Mouse (Mus musculus) CH12.LX (cell line): ENCODE results near the gene Asap3. TPM values are rescaled to one million over a fixed set of nuclear protein-coding genes. Genes with fewer than 3 reads are reported as not detected.

Experiments
- DNase-seq: peaks from one replicate; pipeline ENCODE4 v3.0.0-alpha.2; 2013; ENCODE audit errors: extremely low read depth
- H3K27ac ChIP-seq: 2 replicates; pipeline ENCODE4 v1.5.1; 2012; ENCODE audit warnings: low read depth, mild to moderate bottlenecking, control low read depth, moderate library complexity; ENCODE audit not compliant: insufficient read depth
- H3K27me3 ChIP-seq: replicated peaks from 2 replicates; pipeline ENCODE3; 2012; ENCODE audit warnings: inconsistent platforms
- H3K36me3 ChIP-seq, 2 experiments: replicated peaks in 1 of 2; 2 replicates each; pipeline versions ENCODE3 to v1.6.1; 2012; ENCODE audit warnings: inconsistent platforms in 1 of 2, low read length in 1 of 2, mild to moderate bottlenecking in 1 of 2, mixed read lengths in 1 of 2, moderate library complexity in 1 of 2; ENCODE audit not compliant: control insufficient read depth in 1 of 2, insufficient read depth in 1 of 2
- H3K4me1 ChIP-seq, 2 experiments: 2 replicates each; pipeline ENCODE4 v1.6.1; 2012; ENCODE audit warnings: inconsistent platforms in 1 of 2, moderate library complexity in 1 of 2; ENCODE audit not compliant: insufficient read depth in 2 of 2, control insufficient read depth in 1 of 2
- H3K4me2 ChIP-seq: 2 replicates; pipeline ENCODE4 v1.6.1; 2012; ENCODE audit warnings: low read depth, mild to moderate bottlenecking, control low read depth; ENCODE audit not compliant: poor library complexity, insufficient read depth, severe bottlenecking
- H3K4me3 ChIP-seq, 3 experiments: fragments of 150-350 bp in 1 of 3; sonication (generic) in 1 of 3; replicated peaks in 1 of 3; 2 replicates each; pipeline versions ENCODE3 to v1.5.1; 2011 to 2012; ENCODE audit warnings: low read depth in 2 of 3, low read length in 2 of 3, mild to moderate bottlenecking in 2 of 3, moderate library complexity in 2 of 3, control low read depth in 1 of 3, improper control_type of control experiment in 1 of 3, inconsistent platforms in 1 of 3, mixed read lengths in 1 of 3; ENCODE audit not compliant: poor library complexity in 1 of 3
- H3K79me2 ChIP-seq: replicated peaks from 2 replicates; pipeline ENCODE4 v1.6.1; 2012; ENCODE audit warnings: mild to moderate bottlenecking, moderate library complexity; ENCODE audit not compliant: control insufficient read depth, poor library complexity, insufficient read depth, severe bottlenecking; ENCODE audit errors: extremely low read depth
- H3K9ac ChIP-seq: 2 replicates; pipeline ENCODE4 v1.6.1; 2012; ENCODE audit warnings: low read depth, mild to moderate bottlenecking, control low read depth, moderate library complexity; ENCODE audit not compliant: insufficient read depth
- H3K9me3 ChIP-seq: replicated peaks from 2 replicates; pipeline ENCODE3; 2012; ENCODE audit warnings: low read length, inconsistent platforms, mixed read lengths
- ELF1 ChIP-seq: IDR thresholded peaks from 2 replicates; pipeline ENCODE4 v1.6.1; 2014; ENCODE audit warnings: low read depth, mild to moderate bottlenecking, inconsistent platforms, low read length, improper control_type of control experiment
- EP300 ChIP-seq: IDR thresholded peaks from 2 replicates; pipeline ENCODE4 v1.6.1; 2011; ENCODE audit warnings: low read length, improper control_type of control experiment
- ETS1 ChIP-seq: conservative IDR thresholded peaks from 2 replicates; pipeline ENCODE4 v1.6.1; 2012; ENCODE audit warnings: low read depth, mild to moderate bottlenecking, inconsistent platforms, low read length, improper control_type of control experiment, moderate library complexity
- GABPA ChIP-seq: IDR thresholded peaks from 2 replicates; pipeline ENCODE4 v1.6.1; 2012; ENCODE audit warnings: low read depth, low read length, improper control_type of control experiment, inconsistent platforms; ENCODE audit not compliant: insufficient replicate concordance
- HCFC1 ChIP-seq: IDR thresholded peaks from 2 replicates; pipeline ENCODE4 v1.6.1; 2012; ENCODE audit warnings: low read depth, mild to moderate bottlenecking, inconsistent platforms, low read length, improper control_type of control experiment
- IRF4 ChIP-seq: IDR thresholded peaks from 2 replicates; pipeline ENCODE4 v1.6.1; 2014; ENCODE audit warnings: low read depth, mild to moderate bottlenecking, inconsistent platforms, low read length, improper control_type of control experiment
- JUN ChIP-seq: IDR thresholded peaks from 2 replicates; pipeline ENCODE4 v1.6.1; 2011; ENCODE audit warnings: low read depth, mild to moderate bottlenecking, low read length, improper control_type of control experiment, moderate library complexity; ENCODE audit not compliant: insufficient read depth
- JUND ChIP-seq: conservative IDR thresholded peaks from 2 replicates; pipeline ENCODE4 v1.6.1; 2011; ENCODE audit warnings: low read depth, low read length, improper control_type of control experiment
- MAFK ChIP-seq: IDR thresholded peaks from 2 replicates; pipeline ENCODE4 v1.6.1; 2011; ENCODE audit warnings: low read length, improper control_type of control experiment; ENCODE audit not compliant: insufficient replicate concordance
- MAZ ChIP-seq: IDR thresholded peaks from 2 replicates; pipeline ENCODE4 v1.6.1; 2012; ENCODE audit warnings: low read depth, mild to moderate bottlenecking, inconsistent platforms, low read length, improper control_type of control experiment, moderate library complexity
- MEF2A ChIP-seq: IDR thresholded peaks from 2 replicates; pipeline ENCODE4 v1.6.1; 2014; ENCODE audit warnings: low read depth, mild to moderate bottlenecking, inconsistent platforms, low read length, improper control_type of control experiment, borderline replicate concordance
- MYC ChIP-seq: IDR thresholded peaks from 2 replicates; pipeline ENCODE4 v1.6.1; 2011; ENCODE audit warnings: low read depth, mild to moderate bottlenecking, improper control_type of control experiment, low read length
- NELFE ChIP-seq: IDR thresholded peaks from 2 replicates; pipeline ENCODE4 v1.6.1; 2011; ENCODE audit warnings: low read depth, low read length, improper control_type of control experiment
- NRF1 ChIP-seq: IDR thresholded peaks from 2 replicates; pipeline ENCODE4 v1.6.1; 2014; ENCODE audit warnings: low read depth, mild to moderate bottlenecking, inconsistent platforms, low read length, improper control_type of control experiment, moderate library complexity
- PAX5 ChIP-seq: IDR thresholded peaks from 2 replicates; pipeline ENCODE4 v1.6.1; 2012; ENCODE audit warnings: low read length, inconsistent platforms, mixed read lengths
- POLR2A ChIP-seq: IDR thresholded peaks from 2 replicates; pipeline ENCODE4 v1.6.1; 2011; ENCODE audit warnings: low read depth, mild to moderate bottlenecking, improper control_type of control experiment, low read length
- POLR2AphosphoS2 ChIP-seq: IDR thresholded peaks from 2 replicates; pipeline ENCODE4 v1.6.1; 2011; ENCODE audit warnings: low read depth, low read length, improper control_type of control experiment
- RCOR1 ChIP-seq: conservative IDR thresholded peaks from 2 replicates; pipeline ENCODE4 v1.6.1; 2012; ENCODE audit warnings: low read depth, mild to moderate bottlenecking, inconsistent platforms, low read length, improper control_type of control experiment
- SIN3A ChIP-seq: IDR thresholded peaks from 2 replicates; pipeline ENCODE4 v1.6.1; 2012; ENCODE audit warnings: low read length, improper control_type of control experiment, inconsistent platforms
- TCF12 ChIP-seq: IDR thresholded peaks from 2 replicates; pipeline ENCODE4 v1.6.1; 2014; ENCODE audit warnings: low read depth, mild to moderate bottlenecking, inconsistent platforms, low read length, improper control_type of control experiment
- USF1 ChIP-seq: IDR thresholded peaks from 2 replicates; pipeline ENCODE4 v1.6.1; 2014; ENCODE audit warnings: low read depth, mild to moderate bottlenecking, inconsistent platforms, low read length, improper control_type of control experiment
- ZKSCAN1 ChIP-seq: IDR thresholded peaks from 2 replicates; pipeline ENCODE4 v1.6.1; 2012; ENCODE audit warnings: low read depth, inconsistent platforms, low read length, improper control_type of control experiment, borderline replicate concordance
- ZMIZ1 ChIP-seq: IDR thresholded peaks from 2 replicates; pipeline ENCODE4 v1.6.1; 2012; ENCODE audit warnings: low read depth, mild to moderate bottlenecking, inconsistent platforms, low read length, improper control_type of control experiment
- ZNF384 ChIP-seq: IDR thresholded peaks from 2 replicates; pipeline ENCODE4 v1.6.1; 2012; ENCODE audit warnings: low read depth, low read length, improper control_type of control experiment, inconsistent platforms
- dilution Hi-C: fragments of 300-500 bp; cut with MboI; formaldehyde crosslinking; loops from 2 replicates; pipeline ENCODE4 v1.14.3; 2020; ENCODE audit warnings: low sequenced_read_pairs; ENCODE audit not compliant: extremely low pct_unique_long_range_greater_than_20kb, extremely low pct_ligation_motif_present
- in situ Hi-C: fragments of 300-500 bp; cut with MboI; formaldehyde crosslinking; loops from 3 replicates; pipeline ENCODE4 v1.14.3; 2019; ENCODE audit warnings: low sequenced_read_pairs, low pct_ligation_motif_present, low pct_unique_long_range_greater_than_20kb, mixed read lengths
- polyA plus RNA-seq: library from polyadenylated mRNA; unstranded; fragments of >175 nt; gene quantifications from 2 replicates; pipeline ENCODE4 v1.2.1, GENCODE M21; 2012; ENCODE audit warnings: low read depth; ENCODE audit not compliant: insufficient read length
- total RNA-seq, 2 experiments: library from RNA; depleted of rRNA; stranded (reverse); fragments of 300-350 nt in 1 of 2; fragments of >200 nt in 1 of 2; gene quantifications; 2 replicates each; pipeline ENCODE4 v1.2.3; 2012 to 2014

Gene Asap3
- total and polyA plus RNA-seq, 3 experiments, result 0.07 to 0.08 TPM; not detected in 1

GRCm38 (mm10) chr4:136215576-136215975 is 9.4 kb downstream of the Asap3 start:
- no peaks in the 10 kb centered on the region for H3K36me3 ChIP-seq
- peaks cover 79% of the 10 kb centered on the region for H3K27me3 ChIP-seq
- dilution Hi-C loops, result no loop called here
- H3K79me2 ChIP-seq, result no peaks in the 10 kb centered on the region
- H3K4me2 ChIP-seq, result no peak overlapping the region
- H3K27ac ChIP-seq, result no peak overlapping the region
- in situ Hi-C loops, result no loop called here
- no peak overlapping the region for H3K4me3 ChIP-seq
- H3K9me3 ChIP-seq, result no peaks in the 10 kb centered on the region
- no peak overlapping the region for H3K9ac ChIP-seq
- no peak for DNase-seq
- TF ChIP-seq RCOR1, result no peak
- TF ChIP-seq MYC, result no peak
- TF ChIP-seq ZKSCAN1, result no peak
- TF ChIP-seq TCF12, result no peak
- TF ChIP-seq SIN3A, result no peak
- no peak for TF ChIP-seq MEF2A
- no peak for TF ChIP-seq MAZ
- no peak for TF ChIP-seq USF1
- TF ChIP-seq POLR2A, result no peak
- TF ChIP-seq ELF1, result no peak
- TF ChIP-seq HCFC1, result no peak
- TF ChIP-seq EP300, result no peak
- no peak for TF ChIP-seq GABPA
- no peak for TF ChIP-seq POLR2AphosphoS2
- TF ChIP-seq IRF4, result no peak
- H3K4me1 ChIP-seq, result no peaks in the 10 kb centered on the region

- peaks cover 80% of the 10 kb centered on the region for H3K27me3 ChIP-seq
- no peaks in the 10 kb centered on the region for H3K79me2 ChIP-seq
- H3K36me3 ChIP-seq, result no peaks in the 10 kb centered on the region
- H3K4me2 ChIP-seq, result no peak overlapping the region
- H3K9me3 ChIP-seq, result no peaks in the 10 kb centered on the region
- dilution Hi-C loops (no loop called here), in situ Hi-C loops (no loop called here)
- TF ChIP-seq SIN3A (no peak), ZMIZ1 (no peak), ZNF384 (no peak), TCF12 (no peak), PAX5 (no peak), GABPA (no peak), ETS1 (no peak), POLR2AphosphoS2 (no peak), JUN (no peak), NRF1 (no peak), JUND (no peak), NELFE (no peak), MAFK (no peak)
- H3K4me3 ChIP-seq, result no peak overlapping the region
- no peaks in the 10 kb centered on the region for H3K4me1 ChIP-seq
- H3K9ac ChIP-seq, result no peak overlapping the region
- DNase-seq, result no peak
- no peak overlapping the region for H3K27ac ChIP-seq
Measured at GRCm38 (mm10) chr4:136217063-136217462, 10.9 kb downstream of the Asap3 start.
